Mouse (Mus musculus) embryonic facial prominence, embryonic 10.5 days (tissue): ENCODE measurements around the gene Daxx. TPM values are rescaled to one million over a fixed set of nuclear protein-coding genes. Genes with fewer than 3 reads are reported as not detected.
"Not testable (repeated sequence)": the region's sequence is repeated elsewhere in the genome, so short reads cannot be mapped to it uniquely, and the experiment has no call there.

Experiments
- DNase-seq: peaks from one replicate; pipeline ENCODE4 v3.0.0-alpha.2; 2017; ENCODE audit warnings: low spot score
- H3K27ac ChIP-seq: fragments of 300-500 bp; sonication (generic); replicated peaks from 2 replicates; pipeline ENCODE4 v1.5.1; 2016; ENCODE audit warnings: mild to moderate bottlenecking
- H3K27me3 ChIP-seq: fragments of 300-500 bp; sonication (generic); replicated peaks from 2 replicates; pipeline ENCODE4 v1.6.1; 2016; ENCODE audit warnings: low read depth, mild to moderate bottlenecking; ENCODE audit not compliant: poor library complexity, severe bottlenecking
- H3K36me3 ChIP-seq: fragments of 300-500 bp; sonication (generic); replicated peaks from 2 replicates; pipeline ENCODE4 v1.6.1; 2016; ENCODE audit warnings: mild to moderate bottlenecking, moderate library complexity
- H3K4me1 ChIP-seq: fragments of 300-500 bp; sonication (generic); 2 replicates; pipeline ENCODE4 v1.6.1; 2016
- H3K4me3 ChIP-seq: fragments of 300-500 bp; sonication (generic); 2 replicates; pipeline ENCODE4 v1.5.1; 2016; ENCODE audit warnings: mild to moderate bottlenecking, moderate library complexity
- H3K9me3 ChIP-seq: fragments of 300-500 bp; sonication (generic); 2 replicates; pipeline ENCODE4 v1.6.1; 2016; ENCODE audit warnings: mild to moderate bottlenecking
- WGBS: fragments of 180-500 bp; shearing (Covaris S2); methylation state at CpG from one replicate; pipeline ENCODE4 v1.1.7; 2016; 5-methylcytosine and 5-hydroxymethylcytosine counted together
- polyA plus RNA-seq: library from polyadenylated mRNA; unstranded; fragments of >200 nt; fragmentation: Nextera tagmentation; extraction: Ambion mirVana; gene quantifications from 2 replicates; pipeline ENCODE4 v1.2.1, GENCODE M21; 2016

The Daxx gene
- 80.0 and 84.9 TPM in 2 replicates for polyA plus RNA-seq

DNA sequence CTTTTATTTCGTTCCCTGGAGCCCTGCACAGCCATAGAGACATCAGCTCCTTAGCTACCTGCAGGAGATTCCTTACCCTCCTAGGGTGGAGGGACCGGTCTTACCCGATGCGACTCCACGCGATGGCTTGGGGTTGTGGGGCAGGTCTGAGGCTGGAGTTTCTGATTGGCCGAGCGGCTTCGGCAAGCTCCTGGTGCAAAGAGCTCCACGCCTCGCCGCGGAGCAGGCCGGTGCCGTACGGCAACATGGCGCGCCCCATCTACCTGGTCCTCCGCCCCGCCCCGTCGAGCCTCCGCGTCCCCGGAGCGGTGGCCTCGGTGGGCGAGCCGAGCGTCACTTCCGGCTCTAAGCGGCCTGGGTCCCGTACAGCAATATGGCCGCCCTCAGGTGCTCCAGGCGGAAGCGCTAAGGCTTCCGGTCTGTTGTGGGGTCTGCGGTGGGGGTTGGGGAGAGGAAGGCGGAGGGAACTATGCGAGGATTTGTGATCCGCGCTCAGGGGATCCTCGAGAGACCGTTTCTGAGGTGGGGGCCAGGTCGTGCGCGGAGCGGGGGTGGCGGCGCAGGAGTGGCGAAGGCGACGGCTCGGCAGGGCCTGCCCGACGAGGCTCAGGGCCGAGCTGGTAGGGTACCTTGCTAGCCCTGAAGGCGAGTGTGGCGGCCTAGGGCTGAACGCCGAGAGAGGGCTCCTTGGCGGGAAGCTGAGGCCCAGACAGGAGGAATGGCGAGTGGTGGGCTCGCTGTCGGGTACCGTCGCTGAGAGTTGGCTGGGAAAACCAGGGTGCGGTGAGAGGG is at the start of gene Daxx:
TSS of gene Daxx (plus strand) at position 338 of the 792 bp plus-strand sequence.
- DNase-seq, result peak; percentile 100
- H3K4me3 ChIP-seq, result peak within 1 kb of the TSS; percentile 95
- peaks cover 40% of the 10 kb centered on the region for H3K36me3 ChIP-seq
- no peaks in the 10 kb centered on the region for H3K27me3 ChIP-seq
- peak within 1 kb of the TSS; percentile 93 for H3K27ac ChIP-seq
- H3K9me3 ChIP-seq, result no peaks in the 10 kb centered on the region
- under 1% methylated on average over 68 of the region's 68 CpGs for WGBS
- H3K4me1 ChIP-seq, result peaks cover 49% of the 10 kb centered on the region

DNA sequence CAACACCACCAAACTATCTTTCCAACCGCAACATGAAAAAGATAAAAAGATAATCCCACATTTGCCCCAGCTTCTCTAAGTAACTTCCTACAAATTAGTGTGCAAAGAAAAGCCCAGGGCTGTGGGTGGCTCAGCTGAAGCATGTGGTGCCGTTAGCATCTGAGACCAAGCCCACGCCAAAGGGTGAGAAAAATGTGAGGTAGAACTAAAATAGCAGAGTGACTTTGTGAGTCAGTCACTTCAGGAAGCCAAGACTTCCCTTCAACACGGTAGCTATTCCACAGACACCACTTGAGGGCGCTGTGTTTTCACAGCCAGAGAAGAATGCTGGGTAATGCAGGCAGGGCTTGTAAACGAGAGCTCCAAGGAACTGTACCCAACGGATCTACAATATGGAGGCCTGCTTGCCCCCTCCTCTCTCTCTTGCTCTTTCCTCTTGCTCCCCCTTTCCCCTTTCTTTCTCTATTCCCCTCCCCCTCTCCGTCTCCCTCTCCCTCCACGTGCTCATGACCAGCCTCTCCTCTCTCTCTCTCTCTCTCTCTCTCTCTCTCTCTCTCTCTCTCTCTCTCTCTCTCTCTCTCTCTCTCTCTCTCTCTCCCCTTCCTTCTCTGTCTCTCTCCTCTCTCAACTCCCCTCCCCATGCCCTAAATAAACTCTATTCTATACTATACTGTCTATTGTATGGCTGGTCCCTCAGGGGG is 43.7 kb upstream of the Daxx start:
- H3K9me3 ChIP-seq, result no peaks in the 10 kb centered on the region
- no peaks in the 10 kb centered on the region for H3K27me3 ChIP-seq
- peaks cover 16% of the 10 kb centered on the region for H3K4me1 ChIP-seq
- no peak overlapping the region for H3K4me3 ChIP-seq
- WGBS, result 40% methylated on average over 9 of the region's 9 CpGs
- no peaks in the 10 kb centered on the region for H3K36me3 ChIP-seq
- DNase-seq, result peak; percentile 51
- H3K27ac ChIP-seq, result peak overlapping the region; percentile 54; the same call in 1 of the 2 replicates

DNA sequence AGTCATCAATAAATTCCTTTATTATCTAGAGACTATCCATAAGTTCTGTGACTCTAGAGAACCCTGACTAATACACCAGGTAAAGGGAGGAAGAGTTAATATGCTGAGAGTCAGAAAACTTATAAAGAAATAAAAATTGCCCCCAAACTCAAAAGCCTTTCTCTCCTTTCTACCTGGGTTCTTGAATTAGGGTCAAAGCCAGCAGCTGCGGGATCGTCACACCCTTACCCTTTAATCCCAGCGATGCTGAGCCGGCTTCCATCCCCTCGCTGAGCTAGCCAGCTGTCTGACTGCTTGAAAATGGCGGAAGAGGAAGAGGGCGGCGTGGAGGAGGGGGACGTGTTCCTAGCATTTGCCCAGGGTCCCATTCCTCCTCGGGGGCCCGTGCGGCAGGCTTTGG is 35.7 kb upstream of the Daxx start, which contains the start of gene Gm7029:
TSS of gene Gm7029 (plus strand) at position 301 of the 400 bp plus-strand sequence.
- H3K36me3 ChIP-seq, result peaks cover 41% of the 10 kb centered on the region
- not testable (repeated sequence) for H3K27me3 ChIP-seq, DNase-seq, H3K9me3 ChIP-seq, H3K4me3 ChIP-seq, H3K27ac ChIP-seq, H3K4me1 ChIP-seq
- WGBS, result 76% methylated on average over 7 of the region's 12 CpGs

DNA sequence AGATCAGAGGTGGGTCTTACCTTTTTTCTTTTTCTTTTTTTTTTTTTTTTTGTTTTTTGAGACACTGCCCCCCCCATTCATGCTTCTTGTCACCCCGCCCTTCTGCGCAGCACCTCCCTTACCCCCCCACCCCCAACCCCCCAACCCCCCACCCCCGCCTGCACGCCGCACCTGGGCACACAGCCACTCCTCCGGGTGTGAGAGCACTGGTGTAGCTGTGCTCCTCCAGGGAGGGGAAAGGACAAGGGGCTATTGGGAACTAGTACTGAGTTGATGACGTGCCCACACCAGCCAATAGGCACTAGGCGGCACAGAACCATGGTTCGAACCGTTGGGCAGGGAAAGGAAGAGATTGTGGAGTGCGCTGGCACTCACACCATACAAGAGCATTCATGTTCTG is 34.8 kb upstream of the Daxx start:
- Histone ChIP-seq H3K4me3 (no peak overlapping the region), H3K27me3 (no peaks in the 10 kb centered on the region), H3K9me3 (no peaks in the 10 kb centered on the region), H3K27ac (no peak overlapping the region), H3K4me1 (no peaks in the 10 kb centered on the region), H3K36me3 (peaks cover 50% of the 10 kb centered on the region)
- 88% methylated on average over 11 of the region's 11 CpGs for WGBS
- no peak for DNase-seq

DNA sequence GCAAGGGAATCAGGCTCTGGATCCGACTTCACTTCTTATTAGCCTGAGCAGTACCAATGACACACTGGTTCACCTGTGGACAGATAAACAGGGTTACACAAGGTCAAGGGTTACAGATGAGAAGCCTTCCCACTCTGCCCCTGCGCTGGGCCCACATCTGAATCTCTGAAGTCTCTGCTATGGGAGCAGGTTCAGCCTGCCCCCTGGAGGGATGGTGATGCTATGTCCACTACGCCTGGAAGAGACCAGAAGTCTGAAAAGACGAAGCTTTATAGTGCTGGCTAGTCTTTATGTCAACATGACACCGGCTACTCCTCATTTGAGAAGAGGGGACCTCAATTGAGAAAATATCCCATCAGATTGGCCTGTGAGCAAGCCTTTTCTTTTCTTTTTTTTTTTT is 33.4 kb upstream of the Daxx start:
- H3K9me3 ChIP-seq, H3K27me3 ChIP-seq, H3K4me3 ChIP-seq, H3K27ac ChIP-seq, H3K4me1 ChIP-seq: not testable (repeated sequence)
- H3K36me3 ChIP-seq, result peaks cover 63% of the 10 kb centered on the region
- 78% methylated on average over 5 of the region's 5 CpGs for WGBS
- peak; percentile 37 for DNase-seq

DNA sequence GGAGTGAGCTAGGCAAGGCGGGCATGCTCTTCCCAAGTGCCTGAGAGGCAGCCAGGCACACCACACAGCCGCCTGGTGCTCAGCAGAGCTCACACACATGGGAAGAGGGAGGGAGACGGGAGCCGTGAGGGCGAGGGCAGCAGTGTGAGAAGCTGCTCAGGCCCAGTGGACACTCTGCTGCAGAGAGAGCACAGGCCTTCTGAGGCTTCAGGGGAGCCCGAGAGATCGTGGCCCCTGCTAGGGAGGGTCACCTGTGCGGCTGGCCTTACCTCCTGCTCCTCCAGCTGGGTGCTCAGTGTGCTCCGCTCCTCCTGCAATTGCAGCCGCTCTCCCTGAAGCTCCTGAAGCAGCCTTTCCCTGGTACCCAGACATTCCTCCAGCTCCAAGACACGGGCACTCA is 24.9 kb upstream of the Daxx start:
- not testable (repeated sequence) for H3K27ac ChIP-seq, DNase-seq, H3K27me3 ChIP-seq, H3K4me3 ChIP-seq, H3K9me3 ChIP-seq
- H3K36me3 ChIP-seq, result peaks cover 76% of the 10 kb centered on the region
- 90% methylated on average over 11 of the region's 11 CpGs for WGBS
- H3K4me1 ChIP-seq, result peaks cover 18% of the 10 kb centered on the region

DNA sequence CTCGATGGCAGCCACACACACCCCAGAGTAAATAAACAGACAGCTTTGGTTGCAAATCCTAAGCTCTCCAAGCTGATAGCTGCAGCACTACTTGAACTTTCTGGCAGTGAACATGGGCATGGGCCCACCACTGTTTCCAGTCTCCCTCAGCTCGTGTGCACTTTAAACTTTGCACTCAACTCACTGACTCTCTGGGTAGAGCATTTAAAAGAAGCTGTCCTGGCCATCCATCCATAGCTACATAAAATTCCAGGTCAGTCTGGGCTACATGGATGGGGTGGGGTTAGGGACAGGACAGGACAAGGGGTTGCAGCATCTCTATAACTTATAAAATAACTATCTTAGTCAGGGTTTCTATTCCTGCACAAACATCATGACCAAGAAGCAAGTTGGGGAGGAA is 21.4 kb upstream of the Daxx start:
- H3K9me3 ChIP-seq, DNase-seq, H3K27ac ChIP-seq, H3K27me3 ChIP-seq: not testable (repeated sequence)
- H3K4me1 ChIP-seq, result peaks cover 19% of the 10 kb centered on the region
- H3K36me3 ChIP-seq, result peaks cover 43% of the 10 kb centered on the region
- peak overlapping the region; percentile 68; the same call in 1 of the 2 replicates for H3K4me3 ChIP-seq
- WGBS, result 82% methylated on average over 2 of the region's 2 CpGs

DNA sequence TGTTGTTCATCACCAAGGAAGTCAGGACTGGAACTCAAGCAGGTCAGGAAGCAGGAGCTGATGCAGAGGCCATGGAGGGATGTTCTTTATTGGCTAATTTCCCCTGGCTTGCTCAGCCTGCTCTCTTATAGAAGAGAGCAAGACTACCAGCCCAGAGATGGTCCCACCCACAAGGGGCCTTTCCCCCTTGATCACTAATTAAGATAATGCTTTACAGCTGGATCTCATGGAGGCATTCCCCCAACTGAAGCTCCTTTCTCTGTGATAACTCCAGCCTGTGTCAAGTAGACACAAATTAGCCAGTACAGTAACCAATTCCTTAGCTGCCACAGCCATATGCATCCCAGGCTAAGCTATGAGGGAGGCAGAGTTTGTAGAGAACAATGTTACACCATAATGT is 21.0 kb upstream of the Daxx start:
- peak overlapping the region; percentile 68 for H3K4me3 ChIP-seq
- not testable (repeated sequence) for H3K27me3 ChIP-seq, H3K27ac ChIP-seq, H3K9me3 ChIP-seq
- peaks cover 38% of the 10 kb centered on the region for H3K36me3 ChIP-seq
- peak; percentile 44 for DNase-seq
- peaks cover 19% of the 10 kb centered on the region for H3K4me1 ChIP-seq

DNA sequence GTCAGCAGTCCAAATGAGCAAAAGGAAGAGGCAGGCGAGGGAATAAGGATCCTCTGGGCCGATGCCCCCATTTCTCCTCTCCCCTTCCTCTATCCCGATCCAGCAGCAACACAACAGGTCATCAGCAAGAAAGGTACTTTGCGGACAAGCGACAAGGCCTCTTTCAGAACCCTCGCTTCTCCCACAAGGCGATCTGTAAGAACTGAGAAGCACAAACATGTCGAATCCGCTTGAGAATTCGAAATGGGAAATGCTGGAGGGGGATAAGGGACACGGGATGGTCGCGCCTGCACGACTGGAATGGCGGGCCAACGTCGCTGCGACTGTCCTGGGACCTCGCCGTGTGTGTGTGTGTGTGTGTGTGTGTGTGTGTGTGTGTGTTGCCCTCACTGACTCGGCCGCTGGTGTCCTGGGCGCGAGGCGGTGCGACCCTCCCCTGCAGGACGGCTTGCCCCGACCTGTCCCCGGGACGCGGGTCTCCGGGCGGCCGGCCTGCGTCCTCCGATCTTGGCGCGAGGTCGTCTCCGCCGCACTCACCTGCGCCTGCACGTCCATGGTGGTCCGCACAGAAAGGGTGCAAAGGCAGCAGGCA is 19.2 kb upstream of the Daxx start:
- WGBS, result under 1% methylated on average over 44 of the region's 44 CpGs

DNA sequence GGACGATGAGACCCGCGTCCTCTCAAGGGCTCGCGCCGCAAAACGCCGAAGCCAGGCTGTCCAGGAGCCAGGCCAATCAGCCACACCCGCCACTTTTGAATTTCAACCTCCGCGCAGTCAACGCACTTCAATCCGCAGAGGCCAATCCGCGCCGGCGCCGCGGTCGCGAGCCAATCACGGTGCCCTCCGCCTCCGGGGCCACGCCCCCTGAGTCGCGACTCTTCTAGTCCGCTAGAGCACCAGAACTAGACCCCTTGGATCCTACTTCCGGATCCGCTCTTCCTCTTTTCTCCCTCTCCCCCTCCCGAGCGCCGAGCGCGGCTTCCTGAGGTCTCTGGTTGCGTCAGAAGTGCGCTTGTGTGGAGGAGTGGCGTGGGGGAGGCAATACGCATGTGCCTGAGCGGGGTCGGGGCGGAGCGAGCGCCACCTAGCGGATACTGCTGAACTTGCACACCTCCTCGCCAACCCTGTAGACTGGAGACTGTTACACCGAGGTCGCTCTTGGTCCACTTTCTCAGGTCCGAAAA is 18.6 kb upstream of the Daxx start, which contains the start of gene Kifc1:
TSS of gene Kifc1 (minus strand) at position 129 of the 527 bp plus-strand sequence.
- WGBS, result under 1% methylated on average over 49 of the region's 49 CpGs
- Histone ChIP-seq H3K27me3 (0 out of 2 replicates have a peak, but pooled peaks cover 4% of the 10 kb centered on the region), H3K4me1 (peaks cover 19% of the 10 kb centered on the region), H3K9me3 (no peaks in the 10 kb centered on the region), H3K27ac (peak within 1 kb of the TSS; percentile 90), H3K36me3 (peaks cover 15% of the 10 kb centered on the region), H3K4me3 (peak within 1 kb of the TSS; percentile 68)
- peak; percentile 100 for DNase-seq

More for the DNA sequence above, 19.2 kb upstream of the Daxx start:
- peaks cover 21% of the 10 kb centered on the region for H3K36me3 ChIP-seq
- peak overlapping the region; percentile 90 for H3K27ac ChIP-seq
- not testable (repeated sequence) for H3K9me3 ChIP-seq, DNase-seq, H3K27me3 ChIP-seq
- peaks cover 19% of the 10 kb centered on the region for H3K4me1 ChIP-seq
- H3K4me3 ChIP-seq, result peak overlapping the region; percentile 68

DNA sequence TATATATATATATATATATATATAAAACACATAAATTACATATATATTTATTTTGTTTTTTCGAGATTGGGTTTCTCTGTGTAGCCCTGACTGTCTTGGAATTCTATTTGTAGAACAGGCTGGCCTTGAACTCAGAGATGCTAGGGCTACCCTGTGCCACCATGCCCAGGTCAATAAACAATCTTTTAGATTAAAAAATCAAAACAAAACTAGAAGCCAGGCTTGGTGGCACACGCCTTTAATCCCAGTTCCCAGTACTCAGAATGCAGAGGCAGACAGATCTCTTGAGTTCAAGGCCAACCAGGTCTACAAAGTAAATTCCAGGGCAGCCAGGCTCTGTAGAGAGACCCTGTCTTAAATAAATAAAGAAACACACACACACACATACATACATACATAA is 17.9 kb upstream of the Daxx start:
- Histone ChIP-seq H3K27ac (no peak overlapping the region), H3K27me3 (0 out of 2 replicates have a peak, but pooled peaks cover 4% of the 10 kb centered on the region), H3K9me3 (no peaks in the 10 kb centered on the region), H3K4me1 (peaks cover 19% of the 10 kb centered on the region), H3K36me3 (peaks cover 8% of the 10 kb centered on the region), H3K4me3 (no peak overlapping the region)
- DNase-seq, result no peak
- 70% methylated on average over 2 of the region's 2 CpGs for WGBS

DNA sequence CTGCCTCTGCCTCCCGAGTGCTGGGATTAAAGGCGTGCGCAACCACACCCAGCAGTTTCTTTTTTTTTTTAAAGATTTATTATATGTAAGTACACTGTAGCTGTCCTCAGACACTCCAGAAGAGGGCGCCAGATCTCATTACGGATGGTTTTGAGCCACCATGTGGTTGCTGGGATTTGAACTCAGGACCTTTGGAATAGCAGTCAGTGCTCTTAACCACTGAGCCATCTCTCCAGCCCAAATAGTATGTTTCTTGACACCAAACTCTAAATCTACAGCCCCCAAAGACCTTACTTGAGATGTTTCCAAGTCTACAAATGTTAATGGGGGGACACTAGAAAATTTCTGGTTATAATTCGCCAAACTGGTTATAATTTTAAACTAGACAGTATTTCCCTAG is 17.3 kb upstream of the Daxx start:
- H3K4me3 ChIP-seq, H3K36me3 ChIP-seq, DNase-seq, H3K27ac ChIP-seq, H3K9me3 ChIP-seq, H3K27me3 ChIP-seq: not testable (repeated sequence)
- WGBS, result 69% methylated on average over 6 of the region's 6 CpGs
- H3K4me1 ChIP-seq, result peaks cover 19% of the 10 kb centered on the region
